Mouse (Mus musculus) hindbrain, embryonic 14.5 days (tissue): Measurements from ENCODE around the gene Krtcap2. TPM values are rescaled to one million over a fixed set of nuclear protein-coding genes. Genes with fewer than 3 reads are reported as not detected.

Source experiments
- ATAC-seq: fragments of 200-750 bp; cut with Nextera tagmentation; 2 replicates; pipeline ENCODE4 v1.8.0; 2017; ENCODE audit warnings: moderate number of reproducible peaks, mild to moderate bottlenecking, moderate TSS enrichment, moderate library complexity; ENCODE audit not compliant: low FRiP score
- DNase-seq: peaks from one replicate; pipeline ENCODE4 v3.0.0-alpha.2; 2015; ENCODE audit warnings: low spot score
- H3K27ac ChIP-seq: fragments of 300-500 bp; sonication (generic); 2 replicates; pipeline ENCODE4 v1.5.1; 2014; ENCODE audit warnings: mild to moderate bottlenecking, moderate library complexity
- H3K27me3 ChIP-seq: fragments of 300-500 bp; sonication (generic); 2 replicates; pipeline ENCODE4 v1.6.1; 2014; ENCODE audit warnings: mild to moderate bottlenecking, low read length, mixed read lengths; ENCODE audit not compliant: control insufficient read depth, insufficient read depth
- H3K36me3 ChIP-seq: fragments of 300-500 bp; sonication (generic); replicated peaks from 2 replicates; pipeline ENCODE4 v1.6.1; 2014; ENCODE audit not compliant: control insufficient read depth, insufficient read depth
- H3K4me1 ChIP-seq: fragments of 300-500 bp; sonication (generic); replicated peaks from 2 replicates; pipeline ENCODE4 v1.6.1; 2014; ENCODE audit warnings: antibody characterized with exemption, low read length, mixed read lengths; ENCODE audit not compliant: control insufficient read depth, insufficient read depth
- H3K4me2 ChIP-seq: fragments of 300-500 bp; sonication (generic); replicated peaks from 2 replicates; pipeline ENCODE4 v1.6.1; 2014; ENCODE audit warnings: mild to moderate bottlenecking, moderate library complexity
- H3K4me3 ChIP-seq: fragments of 300-500 bp; sonication (generic); replicated peaks from 2 replicates; pipeline ENCODE4 v1.5.1; 2014; ENCODE audit warnings: mild to moderate bottlenecking, low read length
- H3K9ac ChIP-seq: fragments of 300-500 bp; sonication (generic); 2 replicates; pipeline ENCODE4 v1.6.1; 2014
- H3K9me3 ChIP-seq: fragments of 300-500 bp; sonication (generic); 2 replicates; pipeline ENCODE4 v1.6.1; 2016; ENCODE audit warnings: low read length; ENCODE audit not compliant: control insufficient read depth
- WGBS: fragments of 180-500 bp; shearing (Covaris S2); extraction: QIAGEN DNeasy Blood & Tissue Kit; methylation state at CpG from one replicate; pipeline ENCODE4 v1.1.7; 2014; 5-methylcytosine and 5-hydroxymethylcytosine counted together
- polyA plus RNA-seq: library from polyadenylated mRNA; unstranded; fragments of >200 nt; fragmentation: Nextera tagmentation; extraction: Ambion mirVana; gene quantifications from 2 replicates; pipeline ENCODE4 v1.2.1, GENCODE M21; 2014

The Krtcap2 gene
- polyA plus RNA-seq, 1 experiment from 2014 or later, result 224 TPM

DNA sequence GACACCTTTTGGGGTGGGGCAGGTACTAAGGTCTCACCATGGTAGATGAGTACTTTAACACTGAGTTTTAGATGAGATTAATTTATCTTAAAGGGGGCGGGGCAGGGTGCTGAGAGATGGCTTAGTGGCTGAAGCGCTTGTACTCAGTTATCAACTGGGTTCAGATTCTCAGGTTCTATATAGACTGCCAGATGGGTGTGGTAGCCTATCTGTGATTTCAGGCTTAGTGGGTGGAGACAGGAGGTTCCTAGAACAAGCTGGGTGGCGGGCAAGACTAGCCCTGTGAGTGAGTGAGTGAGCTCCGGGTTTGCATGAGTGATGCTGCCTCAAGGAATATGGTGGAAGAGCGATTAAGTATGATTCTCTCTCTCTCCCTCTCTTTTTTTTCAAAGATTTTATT is 9.2 kb downstream of the Krtcap2 start:
- Histone ChIP-seq H3K4me1 (0 out of 2 replicates have a peak, but pooled peaks cover 6% of the 10 kb centered on the region), H3K27me3 (no peaks in the 10 kb centered on the region), H3K27ac (no peak overlapping the region), H3K36me3 (no peaks in the 10 kb centered on the region), H3K4me3 (no peak overlapping the region), H3K4me2 (no peak overlapping the region), H3K9me3 (no peaks in the 10 kb centered on the region), H3K9ac (no peak overlapping the region)
- WGBS, result 92% methylated on average over 5 of the region's 5 CpGs
- ATAC-seq, result no peak
- DNase-seq, result no peak

DNA sequence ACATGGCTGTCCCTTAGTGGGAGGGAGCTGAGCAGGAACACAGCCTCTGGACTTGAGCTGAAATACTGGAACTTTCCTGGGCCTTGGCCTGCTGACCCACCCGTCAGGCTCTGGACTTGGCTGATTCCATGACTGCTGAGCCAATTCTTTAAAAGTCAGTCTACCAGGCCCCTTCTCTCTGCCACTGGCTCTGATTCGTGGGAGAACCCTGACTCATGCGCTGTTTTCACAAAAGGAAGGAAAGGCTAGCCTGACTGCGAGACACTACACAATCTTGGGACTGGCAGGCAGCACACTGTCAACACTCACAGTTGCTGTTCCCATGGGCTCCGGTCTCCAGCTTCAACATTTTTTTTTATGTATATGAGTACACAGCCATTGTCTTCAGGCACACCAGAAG is 10.4 kb downstream of the Krtcap2 start:
- H3K27ac ChIP-seq, result no peak overlapping the region
- whole genome bisulfite sequencing, result 82% methylated on average over 5 of the region's 5 CpGs
- no peaks in the 10 kb centered on the region for H3K36me3 ChIP-seq
- no peak overlapping the region for H3K4me3 ChIP-seq
- H3K9me3 ChIP-seq, result no peaks in the 10 kb centered on the region
- H3K4me1 ChIP-seq, result 0 out of 2 replicates have a peak, but pooled peaks cover 5% of the 10 kb centered on the region
- no peak for ATAC-seq
- no peaks in the 10 kb centered on the region for H3K27me3 ChIP-seq
- H3K9ac ChIP-seq, result no peak overlapping the region
- no peak for DNase-seq
- H3K4me2 ChIP-seq, result no peak overlapping the region

DNA sequence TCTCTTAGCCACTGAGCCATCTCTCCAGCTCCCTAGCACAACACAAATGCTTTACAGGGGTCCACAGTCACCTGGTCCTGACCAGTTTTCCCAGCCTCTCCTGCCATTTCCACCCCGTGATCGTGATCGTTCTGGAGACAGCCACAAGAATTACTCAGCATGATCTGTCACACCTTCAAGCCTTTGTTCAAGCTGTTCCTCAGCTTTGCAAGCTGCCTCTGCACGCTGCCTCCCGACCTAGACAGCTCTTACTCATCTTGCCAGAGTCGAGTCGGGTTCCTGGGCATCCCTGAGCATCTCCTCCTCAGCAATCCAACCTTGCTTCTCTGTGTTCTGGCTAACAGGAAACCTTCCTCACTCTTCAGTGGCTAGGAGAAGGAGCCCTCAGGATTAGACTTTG is 13.3 kb downstream of the Krtcap2 start, which contains the start of gene Dpm3:
Gene Dpm3 (plus strand): TSS at position 283 of the 400 bp plus-strand sequence.
- 54% methylated on average over 7 of the region's 7 CpGs for WGBS
- DNase-seq (no peak), ATAC-seq (no peak)
- H3K4me2 ChIP-seq, result no peak within 1 kb of the TSS
- H3K9ac ChIP-seq, result no peak within 1 kb of the TSS
- no peak within 1 kb of the TSS for H3K4me3 ChIP-seq
- no peaks in the 10 kb centered on the region for H3K9me3 ChIP-seq
- H3K36me3 ChIP-seq, result no peaks in the 10 kb centered on the region
- H3K27me3 ChIP-seq, result no peaks in the 10 kb centered on the region
- no peak within 1 kb of the TSS for H3K27ac ChIP-seq
- no peaks in the 10 kb centered on the region for H3K4me1 ChIP-seq

DNA sequence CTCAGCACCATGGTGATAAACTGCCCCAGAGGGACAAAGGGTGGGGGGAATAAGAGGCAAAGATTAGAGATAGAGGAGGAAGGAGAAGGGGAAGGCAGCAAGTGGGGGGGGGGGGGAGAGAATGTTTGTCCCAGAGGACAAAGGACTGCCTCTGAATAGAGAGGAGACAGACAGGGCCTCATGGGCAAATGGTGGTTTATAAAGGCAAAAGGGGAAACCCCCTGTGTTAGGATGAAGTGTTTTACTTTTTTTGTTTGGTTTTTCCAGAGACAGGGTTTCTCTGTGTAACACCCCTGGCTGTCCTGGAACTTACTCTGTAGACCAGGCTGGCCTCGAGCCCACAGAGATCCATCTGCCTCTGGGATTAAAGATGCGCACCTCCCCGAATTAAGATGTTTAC is 14.4 kb downstream of the Krtcap2 start:
- Histone ChIP-seq H3K4me3 (no peak overlapping the region), H3K36me3 (no peaks in the 10 kb centered on the region), H3K27me3 (no peaks in the 10 kb centered on the region), H3K4me1 (no peaks in the 10 kb centered on the region), H3K27ac (no peak overlapping the region), H3K4me2 (no peak overlapping the region), H3K9ac (no peak overlapping the region), H3K9me3 (no peaks in the 10 kb centered on the region)
- WGBS, result 74% methylated on average over 3 of the region's 3 CpGs
- no peak for ATAC-seq
- no peak for DNase-seq

DNA sequence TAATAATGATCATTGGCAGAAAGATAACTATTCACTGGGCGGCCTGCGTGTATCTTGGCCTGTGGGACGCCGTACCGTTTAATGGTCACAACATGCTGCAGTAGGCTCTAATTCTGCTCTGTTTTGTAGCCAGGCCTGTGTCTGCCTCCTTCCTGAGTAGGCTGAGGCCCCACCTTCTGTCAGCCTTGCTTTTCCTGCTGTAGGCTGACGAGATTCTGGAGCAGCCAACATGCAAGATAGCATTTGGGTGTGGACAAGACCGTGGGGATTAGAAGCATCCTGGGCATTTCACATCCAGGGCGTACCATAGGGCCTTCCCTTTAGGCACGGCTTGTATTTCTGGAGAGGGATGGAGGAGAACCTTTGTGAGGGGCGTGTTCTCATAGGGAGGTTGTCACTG is 16.7 kb downstream of the Krtcap2 start:
- no peak for DNase-seq
- no peaks in the 10 kb centered on the region for H3K9me3 ChIP-seq
- H3K4me1 ChIP-seq, result peaks cover 8% of the 10 kb centered on the region
- H3K27me3 ChIP-seq, result no peaks in the 10 kb centered on the region
- H3K4me3 ChIP-seq, result no peak overlapping the region
- no peaks in the 10 kb centered on the region for H3K36me3 ChIP-seq
- no peak overlapping the region for H3K9ac ChIP-seq
- H3K27ac ChIP-seq, result no peak overlapping the region
- 74% methylated on average over 10 of the region's 10 CpGs for WGBS
- ATAC-seq, result no peak
- H3K4me2 ChIP-seq, result no peak overlapping the region

DNA sequence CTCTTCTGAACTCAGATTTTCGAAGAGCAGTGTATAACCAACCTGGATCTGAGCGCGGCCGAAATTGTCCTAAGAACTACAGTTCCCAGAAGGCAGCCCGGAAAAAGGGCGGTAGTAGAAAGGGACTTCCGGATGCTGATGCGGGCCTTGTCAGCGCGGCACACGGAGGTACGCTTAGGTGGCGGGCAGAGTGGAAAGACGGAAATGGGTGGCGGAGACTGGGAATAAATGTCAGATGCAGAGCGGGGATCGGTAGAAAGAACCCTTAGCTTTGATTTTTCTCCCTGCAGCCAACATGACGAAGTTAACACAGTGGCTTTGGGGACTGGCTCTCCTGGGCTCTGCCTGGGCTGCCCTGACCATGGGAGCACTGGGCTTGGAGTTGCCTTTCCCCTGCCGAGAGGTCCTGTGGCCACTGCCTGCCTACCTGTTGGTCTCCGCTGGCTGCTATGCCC is 20.7 kb downstream of the Krtcap2 start:
- H3K36me3 ChIP-seq, result no peaks in the 10 kb centered on the region
- DNase-seq, result peak; percentile 90
- H3K4me2 ChIP-seq, result peak overlapping the region; percentile 98
- peak overlapping the region; percentile 92 for H3K9ac ChIP-seq
- peak overlapping the region; percentile 82 for H3K27ac ChIP-seq
- WGBS, result under 1% methylated on average over 20 of the region's 20 CpGs
- H3K4me3 ChIP-seq, result peak overlapping the region; percentile 79
- H3K9me3 ChIP-seq, result no peaks in the 10 kb centered on the region
- H3K4me1 ChIP-seq, result peaks cover 24% of the 10 kb centered on the region
- ATAC-seq, result peak; percentile 88
- H3K27me3 ChIP-seq, result no peaks in the 10 kb centered on the region

DNA sequence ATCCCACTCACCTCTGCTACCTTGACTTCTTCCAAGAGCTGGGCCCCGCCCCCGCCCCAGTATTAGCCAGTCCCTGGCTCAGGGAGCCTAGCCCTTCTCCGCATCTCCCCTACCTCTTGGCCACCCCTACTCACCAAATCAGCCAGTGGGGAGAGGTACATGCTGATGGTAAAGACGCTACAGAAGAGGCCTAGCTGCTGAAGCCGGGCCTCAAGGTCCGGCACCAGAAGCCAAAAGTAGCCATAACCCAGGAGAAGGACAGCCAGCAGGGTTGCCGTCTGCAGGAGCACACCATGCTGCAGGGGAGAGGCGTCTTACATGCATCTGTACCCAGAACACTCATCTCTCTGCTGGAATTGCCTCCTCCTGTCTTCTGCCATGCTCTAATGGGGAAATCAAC is 23.1 kb downstream of the Krtcap2 start:
- H3K36me3 ChIP-seq, result no peaks in the 10 kb centered on the region
- H3K27me3 ChIP-seq, result no peaks in the 10 kb centered on the region
- no peak overlapping the region for H3K9ac ChIP-seq
- ATAC-seq (no peak), DNase-seq (no peak)
- 0 out of 2 replicates have a peak overlapping the region, but pooled peaks have one; percentile 89 for H3K4me2 ChIP-seq
- no peak overlapping the region for H3K27ac ChIP-seq
- H3K4me1 ChIP-seq, result peaks cover 24% of the 10 kb centered on the region
- no peaks in the 10 kb centered on the region for H3K9me3 ChIP-seq
- WGBS, result 50% methylated on average over 8 of the region's 8 CpGs
- no peak overlapping the region for H3K4me3 ChIP-seq

DNA sequence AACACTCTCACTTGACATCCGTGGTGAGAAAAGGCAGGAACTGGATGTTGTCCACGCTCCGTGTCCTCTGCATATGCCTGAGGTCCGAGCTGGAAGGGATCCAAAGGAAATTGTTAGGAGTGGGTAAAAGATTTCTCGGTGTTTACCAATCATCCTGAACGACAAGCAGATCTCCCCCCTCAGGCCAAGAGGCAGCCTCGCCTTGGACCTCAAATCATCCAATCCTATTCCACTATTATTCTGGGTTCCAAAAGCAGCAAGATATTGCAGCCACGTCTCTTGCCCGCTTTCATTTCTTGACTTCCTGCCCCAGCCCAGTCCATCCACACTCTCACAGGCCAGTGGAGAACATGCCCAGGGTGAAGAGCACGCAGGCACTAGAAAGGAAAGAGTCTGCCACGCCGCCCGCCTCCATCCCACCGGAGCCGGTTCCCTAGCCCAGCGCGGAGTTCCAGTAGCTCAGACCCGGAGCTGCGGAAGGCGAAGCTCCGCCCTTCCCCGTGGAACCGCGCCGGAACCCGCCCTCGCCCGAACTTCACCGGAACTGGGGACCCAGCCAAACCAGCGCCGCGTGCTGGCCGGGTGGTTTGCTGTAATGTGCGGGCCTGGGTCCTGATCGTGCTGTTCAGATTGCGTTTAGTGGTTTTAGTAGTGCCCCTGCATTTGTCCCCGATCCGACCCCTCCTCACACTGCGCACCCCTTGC is 24.4 kb downstream of the Krtcap2 start, which contains the start of gene Slc50a1:
Gene Slc50a1 (minus strand): TSS at position 520 of the 705 bp plus-strand sequence.
- Histone ChIP-seq H3K4me1 (peaks cover 24% of the 10 kb centered on the region), H3K9ac (peak within 1 kb of the TSS; percentile 79), H3K36me3 (no peaks in the 10 kb centered on the region), H3K4me3 (peak within 1 kb of the TSS; percentile 54), H3K9me3 (no peaks in the 10 kb centered on the region), H3K4me2 (peak within 1 kb of the TSS; percentile 89), H3K27ac (peak within 1 kb of the TSS; percentile 81), H3K27me3 (no peaks in the 10 kb centered on the region)
- ATAC-seq, result peak; percentile 24; the same call in 1 of the 2 replicates
- WGBS, result 3% methylated on average over 39 of the region's 39 CpGs
- DNase-seq, result peak; percentile 74

DNA sequence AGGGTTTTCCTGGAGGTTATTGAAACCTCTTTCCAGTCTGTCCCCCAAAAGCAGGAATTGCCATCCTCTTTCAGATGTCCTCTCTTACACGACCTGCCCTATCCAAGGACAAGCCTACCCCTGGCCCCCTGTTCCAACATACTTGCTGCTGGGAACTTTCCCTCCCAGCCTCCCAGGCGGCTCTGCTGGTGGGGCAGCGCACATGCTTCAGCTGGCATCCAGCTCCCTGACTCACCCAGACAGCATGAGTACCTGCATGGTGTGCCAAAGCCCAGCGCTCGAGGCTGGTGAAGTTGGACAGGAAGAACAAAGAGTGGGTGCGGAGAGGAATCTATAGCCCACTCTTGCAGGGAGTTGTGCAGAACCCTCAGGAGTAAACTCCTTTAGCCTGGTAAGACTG is 25.1 kb downstream of the Krtcap2 start:
- H3K36me3 ChIP-seq, result no peaks in the 10 kb centered on the region
- H3K4me2 ChIP-seq, result peak overlapping the region; percentile 89
- no peak overlapping the region; the same call in 1 of the 2 replicates for H3K9ac ChIP-seq
- H3K9me3 ChIP-seq, result no peaks in the 10 kb centered on the region
- DNase-seq, result no peak
- no peak for ATAC-seq
- H3K4me3 ChIP-seq, result peak overlapping the region; percentile 54; the same call in 1 of the 2 replicates
- 70% methylated on average over 6 of the region's 6 CpGs for WGBS
- peaks cover 24% of the 10 kb centered on the region for H3K4me1 ChIP-seq
- no peaks in the 10 kb centered on the region for H3K27me3 ChIP-seq
- H3K27ac ChIP-seq, result no peak overlapping the region
